Mouse (Mus musculus): ENCODE data around the gene Baiap3. TPM values are rescaled to one million over a fixed set of nuclear protein-coding genes. Genes with fewer than 3 reads are reported as not detected.
"Not testable (repeated sequence)": the region's sequence is repeated elsewhere in the genome, so short reads cannot be mapped to it uniquely, and the experiment has no call there.

Gene Baiap3
- polyA plus RNA-seq, 1 experiment from 2014 or later, result 38.1 TPM

GRCm38 (mm10) chr17:25231621-25232020, 24.5 kb downstream of the Baiap3 start:
- H3K27me3 ChIP-seq (ENCODE audit: control insufficient read depth, insufficient read depth, low read depth, low read length); H3K4me1 ChIP-seq (ENCODE audit: control insufficient read depth, insufficient read depth, low read length); H3K4me3 ChIP-seq (ENCODE audit: low read depth, low read length); H3K9ac ChIP-seq (ENCODE audit: low read depth, low read length); H3K27ac ChIP-seq (ENCODE audit: low read length); H3K4me2 ChIP-seq (ENCODE audit: low read length); H3K9me3 ChIP-seq (replicated peaks; ENCODE audit: control insufficient read depth, low read length, poor library complexity, severe bottlenecking): not testable (repeated sequence)
- peak; percentile 70 for ATAC-seq
- H3K36me3 ChIP-seq (ENCODE audit: control insufficient read depth, insufficient read depth, low read length), result peaks cover 25% of the 10 kb centered on the region
- WGBS, result 96% methylated on average over 5 of the region's 11 CpGs

- H3K9me3 ChIP-seq (replicated peaks; ENCODE audit: control insufficient read depth, low read length, poor library complexity, severe bottlenecking), result no peaks in the 10 kb centered on the region
These were observed 25.5 kb downstream of the Baiap3 start for GRCm38 (mm10) chr17:25230700-25231099.

GRCm38 (mm10) chr17:25230014-25230655, 26.0 kb downstream of the Baiap3 start:
- H3K4me3 ChIP-seq (ENCODE audit: low read depth, low read length); H3K4me1 ChIP-seq (ENCODE audit: control insufficient read depth, insufficient read depth, low read length); H3K27me3 ChIP-seq (ENCODE audit: control insufficient read depth, insufficient read depth, low read depth, low read length); H3K9ac ChIP-seq (ENCODE audit: low read depth, low read length); H3K27ac ChIP-seq (ENCODE audit: low read length); H3K9me3 ChIP-seq (replicated peaks; ENCODE audit: control insufficient read depth, low read length, poor library complexity, severe bottlenecking); H3K4me2 ChIP-seq (ENCODE audit: low read length): not testable (repeated sequence)
- 79% methylated on average over 12 of the region's 17 CpGs for WGBS
- peak; percentile 43; the same call in 1 of the 2 replicates for ATAC-seq
- peaks cover 17% of the 10 kb centered on the region for H3K36me3 ChIP-seq (ENCODE audit: control insufficient read depth, insufficient read depth, low read length)

More at GRCm38 (mm10) chr17:25230700-25231099, 25.5 kb downstream of the Baiap3 start:
- no peak overlapping the region for H3K4me2 ChIP-seq (ENCODE audit: low read length)
- no peaks in the 10 kb centered on the region for H3K4me1 ChIP-seq (ENCODE audit: control insufficient read depth, insufficient read depth, low read length)
- 94% methylated on average over 3 of the region's 3 CpGs for WGBS
- peaks cover 22% of the 10 kb centered on the region for H3K36me3 ChIP-seq (ENCODE audit: control insufficient read depth, insufficient read depth, low read length)
- no peak overlapping the region for H3K9ac ChIP-seq (ENCODE audit: low read depth, low read length)
- no peak overlapping the region for H3K4me3 ChIP-seq (ENCODE audit: low read depth, low read length)
- ATAC-seq, result no peak
- H3K27ac ChIP-seq (ENCODE audit: low read length), result no peak overlapping the region
- no peaks in the 10 kb centered on the region for H3K27me3 ChIP-seq (ENCODE audit: control insufficient read depth, insufficient read depth, low read depth, low read length)

- no peaks in the 10 kb centered on the region for H3K9me3 ChIP-seq (replicated peaks; ENCODE audit: control insufficient read depth, low read length, poor library complexity, severe bottlenecking)
- ATAC-seq, result no peak
- WGBS, result 88% methylated on average over 5 of the region's 5 CpGs
- H3K27me3 ChIP-seq (ENCODE audit: control insufficient read depth, insufficient read depth, low read depth, low read length), result no peaks in the 10 kb centered on the region
- H3K9ac ChIP-seq (ENCODE audit: low read depth, low read length), result no peak overlapping the region
- H3K4me3 ChIP-seq (ENCODE audit: low read depth, low read length), result no peak overlapping the region
- no peak overlapping the region for H3K4me2 ChIP-seq (ENCODE audit: low read length)
- no peak overlapping the region for H3K27ac ChIP-seq (ENCODE audit: low read length)
- peaks cover 8% of the 10 kb centered on the region for H3K36me3 ChIP-seq (ENCODE audit: control insufficient read depth, insufficient read depth, low read length)
- H3K4me1 ChIP-seq (ENCODE audit: control insufficient read depth, insufficient read depth, low read length), result no peaks in the 10 kb centered on the region; the same call in 1 of the 2 replicates
These were observed 28.2 kb downstream of the Baiap3 start for GRCm38 (mm10) chr17:25227991-25228390.

GRCm38 (mm10) chr17:25225659-25226058, 30.5 kb downstream of the Baiap3 start:
- Histone ChIP-seq H3K4me3 (ENCODE audit: low read depth, low read length) (no peak overlapping the region), H3K36me3 (ENCODE audit: control insufficient read depth, insufficient read depth, low read length) (peaks cover 4% of the 10 kb centered on the region; the same call in 1 of the 2 replicates), H3K9ac (ENCODE audit: low read depth, low read length) (no peak overlapping the region), H3K27ac (ENCODE audit: low read length) (no peak overlapping the region), H3K4me2 (ENCODE audit: low read length) (no peak overlapping the region), H3K27me3 (ENCODE audit: control insufficient read depth, insufficient read depth, low read depth, low read length) (no peaks in the 10 kb centered on the region), H3K9me3 (replicated peaks; ENCODE audit: control insufficient read depth, low read length, poor library complexity, severe bottlenecking) (no peaks in the 10 kb centered on the region), H3K4me1 (ENCODE audit: control insufficient read depth, insufficient read depth, low read length) (peaks cover 15% of the 10 kb centered on the region)
- WGBS, result 92% methylated on average over 4 of the region's 4 CpGs
- no peak for ATAC-seq

GRCm38 (mm10) chr17:25224586-25225222, 31.5 kb downstream of the Baiap3 start:
- Histone ChIP-seq H3K9ac (ENCODE audit: low read depth, low read length) (no peak overlapping the region), H3K9me3 (replicated peaks; ENCODE audit: control insufficient read depth, low read length, poor library complexity, severe bottlenecking) (no peaks in the 10 kb centered on the region)
- 92% methylated on average over 7 of the region's 7 CpGs for WGBS

GRCm38 (mm10) chr17:25222951-25223601, 33.1 kb downstream of the Baiap3 start:
- ATAC-seq, result no peak
- peak overlapping the region; percentile 32 for H3K4me3 ChIP-seq (ENCODE audit: low read depth, low read length)
- peak overlapping the region; percentile 56; the same call in 1 of the 2 replicates for H3K9ac ChIP-seq (ENCODE audit: low read depth, low read length)
- 33% methylated on average over 6 of the region's 6 CpGs for WGBS
- no peak overlapping the region for H3K27ac ChIP-seq (ENCODE audit: low read length)
- peaks cover 15% of the 10 kb centered on the region for H3K4me1 ChIP-seq (ENCODE audit: control insufficient read depth, insufficient read depth, low read length)
- no peaks in the 10 kb centered on the region for H3K27me3 ChIP-seq (ENCODE audit: control insufficient read depth, insufficient read depth, low read depth, low read length)
- H3K9me3 ChIP-seq (replicated peaks; ENCODE audit: control insufficient read depth, low read length, poor library complexity, severe bottlenecking), result no peaks in the 10 kb centered on the region
- H3K36me3 ChIP-seq (ENCODE audit: control insufficient read depth, insufficient read depth, low read length), result peaks cover 5% of the 10 kb centered on the region; the same call in 1 of the 2 replicates
- peak overlapping the region; percentile 71 for H3K4me2 ChIP-seq (ENCODE audit: low read length)

More at GRCm38 (mm10) chr17:25224586-25225222, 31.5 kb downstream of the Baiap3 start:
- H3K36me3 ChIP-seq (ENCODE audit: control insufficient read depth, insufficient read depth, low read length), result peaks cover 4% of the 10 kb centered on the region; the same call in 1 of the 2 replicates
- H3K27ac ChIP-seq (ENCODE audit: low read length), result no peak overlapping the region
- no peaks in the 10 kb centered on the region for H3K27me3 ChIP-seq (ENCODE audit: control insufficient read depth, insufficient read depth, low read depth, low read length)
- H3K4me1 ChIP-seq (ENCODE audit: control insufficient read depth, insufficient read depth, low read length), result peaks cover 15% of the 10 kb centered on the region
- ATAC-seq, result no peak
- H3K4me3 ChIP-seq (ENCODE audit: low read depth, low read length), result no peak overlapping the region
- H3K4me2 ChIP-seq (ENCODE audit: low read length), result no peak overlapping the region

GRCm38 (mm10) chr17:25222504-25222940, 33.6 kb downstream of the Baiap3 start:
- 17% methylated on average over 13 of the region's 28 CpGs for WGBS
- H3K27ac ChIP-seq (ENCODE audit: low read length), result not testable (repeated sequence)

More at GRCm38 (mm10) chr17:25222504-25222940, 33.6 kb downstream of the Baiap3 start:
- peak overlapping the region; percentile 45 for H3K4me3 ChIP-seq (ENCODE audit: low read depth, low read length)
- H3K4me1 ChIP-seq (ENCODE audit: control insufficient read depth, insufficient read depth, low read length), result peaks cover 15% of the 10 kb centered on the region
- ATAC-seq, result peak; percentile 93
- peak overlapping the region; percentile 71 for H3K4me2 ChIP-seq (ENCODE audit: low read length)
- not testable (repeated sequence) for H3K9me3 ChIP-seq (replicated peaks; ENCODE audit: control insufficient read depth, low read length, poor library complexity, severe bottlenecking); H3K27me3 ChIP-seq (ENCODE audit: control insufficient read depth, insufficient read depth, low read depth, low read length); H3K36me3 ChIP-seq (ENCODE audit: control insufficient read depth, insufficient read depth, low read length)
- peak overlapping the region; percentile 56; the same call in 1 of the 2 replicates for H3K9ac ChIP-seq (ENCODE audit: low read depth, low read length)
